Mouse (Mus musculus): ENCODE results near the gene Olfr521. TPM values are rescaled to one million over a fixed set of nuclear protein-coding genes. Genes with fewer than 3 reads are reported as not detected.
A peak's percentile ranks its signal among the peaks of the same experiment; 100 is the strongest.

Gene Olfr521
- polyA plus RNA-seq, 1 experiment from 2014 or later: not detected

DNA sequence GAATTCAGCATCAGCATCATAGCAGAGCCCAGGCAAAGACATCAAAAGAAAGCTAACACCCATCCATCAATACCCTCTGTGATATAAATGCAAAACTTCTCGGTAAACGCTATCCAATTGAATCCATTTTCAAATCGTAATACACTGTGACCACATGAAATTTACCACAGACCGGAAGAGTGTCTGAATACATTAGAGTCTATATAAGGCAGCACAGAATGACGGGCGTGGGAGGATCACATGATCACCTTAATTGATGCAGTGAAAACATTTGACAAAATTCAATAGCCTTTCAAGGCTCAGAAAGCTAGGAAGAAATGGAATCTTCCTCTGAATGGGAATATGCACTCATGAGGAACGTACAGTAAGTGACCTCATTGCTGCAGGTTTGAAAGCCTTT is 20.1 kb downstream of the Olfr521 start:
- Histone ChIP-seq H3K4me2 (ENCODE audit: low read depth, low read length) (no peak overlapping the region), H3K27me3 (ENCODE audit: control insufficient read depth, insufficient read depth, low read length) (no peaks in the 10 kb centered on the region), H3K36me3 (replicated peaks; ENCODE audit: control insufficient read depth, insufficient read depth, low read depth, low read length) (no peaks in the 10 kb centered on the region), H3K9me3 (replicated peaks; ENCODE audit: control insufficient read depth, low read length) (no peaks in the 10 kb centered on the region), H3K27ac (replicated peaks; ENCODE audit: low read depth, low read length) (no peak overlapping the region), H3K4me1 (ENCODE audit: control insufficient read depth, insufficient read depth, low read length) (no peaks in the 10 kb centered on the region), H3K9ac (replicated peaks; ENCODE audit: low read length) (no peak overlapping the region), H3K4me3 (ENCODE audit: low read depth, low read length) (no peak overlapping the region)
- WGBS: 88% methylated on average over 7 of the region's 7 CpGs
- ATAC-seq (replicated peaks; ENCODE audit: insufficient number of reproducible peaks, low FRiP score, low TSS enrichment, low read depth): no peak
- no peak for DNase-seq (ENCODE audit: low spot score)

DNA sequence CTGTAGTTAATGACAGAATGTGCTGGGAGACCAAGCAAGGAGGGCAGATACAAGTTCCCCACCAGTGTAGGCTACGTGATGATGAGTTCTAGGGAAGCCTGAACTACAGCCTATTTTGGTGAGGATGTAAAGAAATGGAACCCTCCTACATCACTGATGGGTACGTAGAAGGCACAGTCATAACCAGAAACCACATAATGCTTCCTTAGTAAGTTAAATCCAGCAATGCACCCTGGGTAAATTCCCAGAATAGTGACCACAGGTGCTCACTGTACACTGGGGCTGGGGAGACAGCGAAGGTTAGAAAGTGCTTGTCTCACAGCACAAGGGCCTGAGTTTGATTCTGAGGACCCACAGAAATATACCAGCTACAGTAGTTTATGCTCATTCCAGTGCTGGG is 22.2 kb downstream of the Olfr521 start:
- 82% methylated on average over 3 of the region's 3 CpGs for WGBS
- Histone ChIP-seq H3K36me3 (replicated peaks; ENCODE audit: control insufficient read depth, insufficient read depth, low read depth, low read length) (no peaks in the 10 kb centered on the region), H3K4me3 (ENCODE audit: low read depth, low read length) (no peak overlapping the region), H3K27ac (replicated peaks; ENCODE audit: low read depth, low read length) (no peak overlapping the region), H3K4me1 (ENCODE audit: control insufficient read depth, insufficient read depth, low read length) (no peaks in the 10 kb centered on the region), H3K9ac (replicated peaks; ENCODE audit: low read length) (no peak overlapping the region), H3K4me2 (ENCODE audit: low read depth, low read length) (no peak overlapping the region), H3K9me3 (replicated peaks; ENCODE audit: control insufficient read depth, low read length) (no peaks in the 10 kb centered on the region), H3K27me3 (ENCODE audit: control insufficient read depth, insufficient read depth, low read length) (no peaks in the 10 kb centered on the region)
- DNase-seq (ENCODE audit: low spot score) (no peak), ATAC-seq (replicated peaks; ENCODE audit: insufficient number of reproducible peaks, low FRiP score, low TSS enrichment, low read depth) (no peak)

DNA sequence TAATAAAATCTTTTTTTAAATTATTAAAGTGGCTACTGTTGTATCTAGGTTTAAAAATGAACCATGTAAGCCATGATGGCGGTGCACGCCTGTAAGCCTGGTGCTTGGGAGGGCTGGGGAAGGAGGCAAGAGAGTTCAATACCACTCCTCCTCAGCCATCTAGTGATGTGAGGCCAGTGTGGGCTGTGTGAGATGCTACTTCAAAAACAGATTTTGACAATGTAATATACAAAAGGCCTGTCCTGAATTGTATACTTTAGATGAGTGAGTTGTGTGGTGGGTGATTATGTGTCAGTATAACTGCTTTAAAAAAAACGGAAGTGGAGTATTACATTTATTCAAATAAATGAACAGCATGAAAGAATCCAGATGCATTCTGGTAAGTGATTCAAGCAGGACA is 23.5 kb downstream of the Olfr521 start:
- Histone ChIP-seq H3K4me1 (ENCODE audit: control insufficient read depth, insufficient read depth, low read length) (no peaks in the 10 kb centered on the region), H3K27me3 (ENCODE audit: control insufficient read depth, insufficient read depth, low read length) (no peaks in the 10 kb centered on the region), H3K9ac (replicated peaks; ENCODE audit: low read length) (no peak overlapping the region), H3K27ac (replicated peaks; ENCODE audit: low read depth, low read length) (no peak overlapping the region), H3K4me3 (ENCODE audit: low read depth, low read length) (no peak overlapping the region), H3K9me3 (replicated peaks; ENCODE audit: control insufficient read depth, low read length) (no peaks in the 10 kb centered on the region), H3K36me3 (replicated peaks; ENCODE audit: control insufficient read depth, insufficient read depth, low read depth, low read length) (no peaks in the 10 kb centered on the region), H3K4me2 (ENCODE audit: low read depth, low read length) (no peak overlapping the region)
- no peak for DNase-seq (ENCODE audit: low spot score)
- no peak for ATAC-seq (replicated peaks; ENCODE audit: insufficient number of reproducible peaks, low FRiP score, low TSS enrichment, low read depth)
- WGBS: 84% methylated on average over 3 of the region's 3 CpGs

DNA sequence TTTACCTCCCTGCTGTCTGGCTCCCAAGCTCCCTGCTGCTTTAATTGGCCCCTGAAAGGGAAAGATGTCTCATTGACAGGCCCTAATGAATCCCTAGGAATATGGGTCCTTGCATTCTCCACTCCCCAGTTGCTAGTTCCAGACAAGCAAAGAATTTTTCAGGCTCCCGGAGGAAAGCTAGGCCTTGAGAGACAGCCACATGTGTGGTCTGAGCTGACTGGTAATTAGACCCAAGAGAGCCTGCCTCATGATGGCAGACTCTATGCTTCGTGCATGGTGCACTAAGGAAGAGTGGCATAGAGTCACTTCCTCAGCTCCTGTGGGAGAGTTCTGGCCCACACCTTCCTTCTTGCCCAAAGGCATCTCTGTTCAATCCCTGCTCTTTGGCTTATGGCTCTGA is 24.6 kb downstream of the Olfr521 start:
- H3K27ac ChIP-seq (replicated peaks; ENCODE audit: low read depth, low read length): no peak overlapping the region

DNA sequence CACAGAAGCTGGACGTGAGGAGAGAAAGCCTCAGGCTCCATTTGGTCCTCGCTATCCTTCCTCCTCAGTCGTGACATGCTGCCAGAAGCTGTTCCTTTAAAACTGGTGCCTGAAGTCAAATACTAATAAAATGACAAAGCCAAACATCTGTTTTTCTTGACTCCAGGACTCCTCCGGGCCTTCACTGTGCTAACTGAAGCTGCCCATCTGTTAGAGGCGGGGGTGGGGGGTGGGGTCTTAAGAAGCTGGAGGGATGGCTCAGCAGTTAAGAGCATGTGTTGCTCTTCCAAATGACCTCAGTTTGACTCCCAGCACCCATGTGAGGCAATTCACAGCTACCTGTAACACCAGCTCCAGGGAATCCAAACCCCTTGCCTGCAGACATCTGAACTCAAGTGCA is 25.3 kb downstream of the Olfr521 start:
- Histone ChIP-seq H3K4me3 (ENCODE audit: low read depth, low read length) (no peak overlapping the region), H3K27ac (replicated peaks; ENCODE audit: low read depth, low read length) (no peak overlapping the region), H3K4me2 (ENCODE audit: low read depth, low read length) (no peak overlapping the region), H3K36me3 (replicated peaks; ENCODE audit: control insufficient read depth, insufficient read depth, low read depth, low read length) (no peaks in the 10 kb centered on the region), H3K4me1 (ENCODE audit: control insufficient read depth, insufficient read depth, low read length) (no peaks in the 10 kb centered on the region), H3K9me3 (replicated peaks; ENCODE audit: control insufficient read depth, low read length) (no peaks in the 10 kb centered on the region), H3K9ac (replicated peaks; ENCODE audit: low read length) (no peak overlapping the region), H3K27me3 (ENCODE audit: control insufficient read depth, insufficient read depth, low read length) (no peaks in the 10 kb centered on the region)
- 38% methylated on average over 5 of the region's 5 CpGs for WGBS
- DNase-seq (ENCODE audit: low spot score) (no peak), ATAC-seq (replicated peaks; ENCODE audit: insufficient number of reproducible peaks, low FRiP score, low TSS enrichment, low read depth) (no peak)

More for the DNA sequence above, 24.6 kb downstream of the Olfr521 start:
- Histone ChIP-seq H3K4me1 (ENCODE audit: control insufficient read depth, insufficient read depth, low read length) (no peaks in the 10 kb centered on the region), H3K4me2 (ENCODE audit: low read depth, low read length) (no peak overlapping the region), H3K9ac (replicated peaks; ENCODE audit: low read length) (no peak overlapping the region), H3K27me3 (ENCODE audit: control insufficient read depth, insufficient read depth, low read length) (no peaks in the 10 kb centered on the region), H3K36me3 (replicated peaks; ENCODE audit: control insufficient read depth, insufficient read depth, low read depth, low read length) (no peaks in the 10 kb centered on the region), H3K4me3 (ENCODE audit: low read depth, low read length) (no peak overlapping the region), H3K9me3 (replicated peaks; ENCODE audit: control insufficient read depth, low read length) (no peaks in the 10 kb centered on the region)
- DNase-seq (ENCODE audit: low spot score): no peak
- 47% methylated on average over 2 of the region's 2 CpGs for WGBS
- ATAC-seq (replicated peaks; ENCODE audit: insufficient number of reproducible peaks, low FRiP score, low TSS enrichment, low read depth): no peak

DNA sequence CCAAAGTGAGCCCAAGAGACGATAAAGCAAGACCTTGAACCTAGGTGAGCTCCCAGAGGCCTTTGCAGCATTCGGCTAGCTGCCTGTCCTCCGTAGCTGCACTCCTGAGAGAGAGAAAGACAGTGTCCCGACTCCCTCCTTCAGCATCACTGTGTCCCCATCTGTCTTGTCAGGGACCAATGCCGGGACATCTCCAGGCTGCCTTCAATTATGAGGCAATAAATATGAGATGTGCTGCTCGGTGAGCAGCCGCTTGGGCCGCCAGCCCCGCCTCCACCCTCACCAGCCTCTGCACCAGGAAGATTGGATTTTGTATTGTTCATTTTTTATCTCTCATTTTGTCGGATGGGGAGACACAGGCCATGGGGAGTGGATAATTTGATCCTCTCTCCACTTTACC is 27.5 kb downstream of the Olfr521 start:
- 80% methylated on average over 10 of the region's 10 CpGs for WGBS
- Histone ChIP-seq H3K4me3 (ENCODE audit: low read depth, low read length) (no peak overlapping the region), H3K27ac (replicated peaks; ENCODE audit: low read depth, low read length) (no peak overlapping the region), H3K9ac (replicated peaks; ENCODE audit: low read length) (no peak overlapping the region), H3K9me3 (replicated peaks; ENCODE audit: control insufficient read depth, low read length) (no peaks in the 10 kb centered on the region), H3K4me2 (ENCODE audit: low read depth, low read length) (no peak overlapping the region), H3K36me3 (replicated peaks; ENCODE audit: control insufficient read depth, insufficient read depth, low read depth, low read length) (no peaks in the 10 kb centered on the region), H3K27me3 (ENCODE audit: control insufficient read depth, insufficient read depth, low read length) (no peaks in the 10 kb centered on the region), H3K4me1 (ENCODE audit: control insufficient read depth, insufficient read depth, low read length) (no peaks in the 10 kb centered on the region)
- ATAC-seq (replicated peaks; ENCODE audit: insufficient number of reproducible peaks, low FRiP score, low TSS enrichment, low read depth) (no peak), DNase-seq (ENCODE audit: low spot score) (no peak)

DNA sequence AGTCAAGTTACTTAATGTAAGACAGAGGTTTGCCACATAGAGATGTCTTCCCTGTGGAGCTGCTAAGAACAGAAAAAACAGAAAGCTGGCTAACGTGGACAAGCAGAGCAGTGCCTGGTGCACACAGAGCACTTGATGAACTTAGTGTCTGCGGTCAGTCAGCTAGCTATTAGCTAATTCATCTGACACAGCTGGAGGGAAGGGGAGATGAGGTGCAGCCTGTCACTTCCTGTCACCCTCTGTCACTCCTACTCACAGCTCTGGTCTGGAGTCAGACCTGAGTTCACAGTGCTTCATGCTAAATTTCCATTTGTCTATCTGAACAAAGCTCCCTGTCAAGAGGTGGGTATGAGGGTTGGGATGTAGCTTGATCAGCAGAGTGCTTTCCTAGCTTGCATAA is 30.8 kb downstream of the Olfr521 start:
- DNase-seq (ENCODE audit: low spot score) (no peak), ATAC-seq (replicated peaks; ENCODE audit: insufficient number of reproducible peaks, low FRiP score, low TSS enrichment, low read depth) (no peak)
- Histone ChIP-seq H3K4me2 (ENCODE audit: low read depth, low read length) (no peak overlapping the region), H3K9me3 (replicated peaks; ENCODE audit: control insufficient read depth, low read length) (no peaks in the 10 kb centered on the region), H3K9ac (replicated peaks; ENCODE audit: low read length) (no peak overlapping the region), H3K4me3 (ENCODE audit: low read depth, low read length) (no peak overlapping the region), H3K4me1 (ENCODE audit: control insufficient read depth, insufficient read depth, low read length) (no peaks in the 10 kb centered on the region), H3K27me3 (ENCODE audit: control insufficient read depth, insufficient read depth, low read length) (no peaks in the 10 kb centered on the region), H3K27ac (replicated peaks; ENCODE audit: low read depth, low read length) (no peak overlapping the region), H3K36me3 (replicated peaks; ENCODE audit: control insufficient read depth, insufficient read depth, low read depth, low read length) (no peaks in the 10 kb centered on the region)
- WGBS: 66% methylated on average over 2 of the region's 2 CpGs

DNA sequence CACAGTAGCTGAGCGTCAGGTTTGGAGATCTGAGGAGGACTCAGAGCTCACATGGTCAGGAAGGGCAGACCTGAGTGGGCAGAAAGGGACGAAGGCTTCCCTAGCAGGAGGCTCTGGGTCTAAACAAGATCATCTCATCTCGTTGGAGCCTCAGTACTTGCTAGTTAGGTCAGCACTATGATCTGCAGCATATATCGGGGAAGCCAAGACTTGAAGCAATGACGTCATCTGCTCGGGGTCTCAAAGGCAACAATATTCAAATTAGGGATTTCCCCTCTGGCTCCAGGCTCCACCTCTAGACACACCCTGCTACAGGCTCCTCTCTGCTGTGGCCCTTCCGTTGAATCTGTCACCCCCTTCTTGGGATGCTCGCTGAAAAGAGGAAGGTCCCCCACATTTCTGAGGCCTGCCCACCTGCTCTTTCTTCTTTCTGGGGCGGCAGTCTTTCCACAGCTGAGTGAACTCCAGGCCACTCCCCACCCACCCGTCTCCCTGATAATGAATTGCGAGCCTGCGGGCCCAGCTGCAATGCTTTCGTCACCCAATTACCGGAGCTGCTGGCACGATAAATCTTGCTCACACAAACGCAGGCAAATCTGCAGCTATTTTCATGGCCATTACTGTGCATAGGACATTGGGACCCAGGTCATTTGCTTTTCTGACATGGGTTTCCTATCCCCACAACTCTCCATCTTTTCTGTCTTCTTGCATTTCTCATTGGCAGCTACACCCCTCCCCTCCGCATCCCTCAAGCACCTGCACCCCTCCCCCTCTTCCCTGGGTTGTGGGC is 32.1 kb downstream of the Olfr521 start:
- no peaks in the 10 kb centered on the region for H3K27me3 ChIP-seq (ENCODE audit: control insufficient read depth, insufficient read depth, low read length)
- no peak overlapping the region for H3K4me3 ChIP-seq (ENCODE audit: low read depth, low read length)
- H3K4me2 ChIP-seq (ENCODE audit: low read depth, low read length): peak overlapping the region; percentile 16; the same call in 1 of the 2 replicates
- no peaks in the 10 kb centered on the region for H3K9me3 ChIP-seq (replicated peaks; ENCODE audit: control insufficient read depth, low read length)
- ATAC-seq (replicated peaks; ENCODE audit: insufficient number of reproducible peaks, low FRiP score, low TSS enrichment, low read depth): no peak; the same call in 1 of the 2 replicates
- H3K9ac ChIP-seq (replicated peaks; ENCODE audit: low read length): no peak overlapping the region
- no peaks in the 10 kb centered on the region for H3K36me3 ChIP-seq (replicated peaks; ENCODE audit: control insufficient read depth, insufficient read depth, low read depth, low read length)
- no peak overlapping the region for H3K27ac ChIP-seq (replicated peaks; ENCODE audit: low read depth, low read length)
- DNase-seq (ENCODE audit: low spot score): peak; percentile 30
- 12% methylated on average over 17 of the region's 17 CpGs for WGBS
- no peaks in the 10 kb centered on the region for H3K4me1 ChIP-seq (ENCODE audit: control insufficient read depth, insufficient read depth, low read length)
